Mouse (Mus musculus) hindbrain, postnatal 0 days (tissue): ENCODE results near the gene Haghl. TPM values are rescaled to one million over a fixed set of nuclear protein-coding genes. Genes with fewer than 3 reads are reported as not detected.

Experiments used
- ATAC-seq: fragments of 200-750 bp; cut with Nextera tagmentation; 2 replicates; pipeline ENCODE4 v1.8.0; 2017; ENCODE audit warnings: mild to moderate bottlenecking, moderate TSS enrichment, moderate library complexity
- DNase-seq: peaks from one replicate; pipeline ENCODE4 v3.0.0-alpha.2; 2015; ENCODE audit warnings: low spot score
- H3K27ac ChIP-seq: fragments of 300-500 bp; sonication (generic); 2 replicates; pipeline ENCODE4 v1.5.1; 2014; ENCODE audit warnings: mild to moderate bottlenecking
- H3K27me3 ChIP-seq: fragments of 300-500 bp; sonication (generic); 2 replicates; pipeline ENCODE4 v1.6.1; 2014; ENCODE audit warnings: low read length, mixed read lengths; ENCODE audit not compliant: insufficient read depth
- H3K36me3 ChIP-seq: fragments of 300-500 bp; sonication (generic); 2 replicates; pipeline ENCODE4 v1.6.1; 2014; ENCODE audit warnings: low read length, mixed read lengths; ENCODE audit not compliant: insufficient read depth
- H3K4me1 ChIP-seq: fragments of 300-500 bp; sonication (generic); 2 replicates; pipeline ENCODE4 v1.6.1; 2014; ENCODE audit warnings: antibody characterized with exemption, low read length, mixed read lengths; ENCODE audit not compliant: insufficient read depth
- H3K4me2 ChIP-seq: fragments of 300-500 bp; sonication (generic); 2 replicates; pipeline ENCODE4 v1.6.1; 2014; ENCODE audit warnings: low read depth, mild to moderate bottlenecking, low read length, moderate library complexity, mixed read lengths
- H3K4me3 ChIP-seq: fragments of 300-500 bp; sonication (generic); 2 replicates; pipeline ENCODE4 v1.5.1; 2014; ENCODE audit warnings: low read length
- H3K9ac ChIP-seq: fragments of 300-500 bp; sonication (generic); replicated peaks from 2 replicates; pipeline ENCODE4 v1.6.1; 2014; ENCODE audit warnings: mild to moderate bottlenecking, low read length, moderate library complexity, mixed read lengths
- H3K9me3 ChIP-seq: fragments of 300-500 bp; sonication (generic); 2 replicates; pipeline ENCODE4 v1.6.1; 2016; ENCODE audit warnings: low read length, mixed read lengths
- CTCF ChIP-seq: IDR thresholded peaks from 2 replicates; pipeline ENCODE4 v1.5.1; 2016; ENCODE audit warnings: antibody characterized with exemption, control low read depth, low read depth
- WGBS: fragments of 180-500 bp; shearing (Covaris S2); extraction: QIAGEN DNeasy Blood & Tissue Kit; methylation state at CpG from one replicate; pipeline ENCODE4 v1.1.7; 2014; 5-methylcytosine and 5-hydroxymethylcytosine counted together
- polyA plus RNA-seq: library from polyadenylated mRNA; unstranded; fragments of >200 nt; fragmentation: Nextera tagmentation; extraction: Ambion mirVana; gene quantifications from 2 replicates; pipeline ENCODE4 v1.2.1, GENCODE M21; 2015
- total RNA-seq: library from RNA; depleted of rRNA; stranded (reverse); fragments of >200 nt; gene quantifications from 2 replicates; pipeline ENCODE4 v1.2.3, GENCODE M21; 2014

Haghl gene
- total and polyA plus RNA-seq, 2 experiments from 2014 or later: 171 to 219 TPM

GRCm38 (mm10) chr17:25786781-25787504, 1.5 kb upstream of the Haghl start:
- Histone ChIP-seq H3K27ac (no peak overlapping the region), H3K4me2 (no peak overlapping the region), H3K27me3 (no peaks in the 10 kb centered on the region), H3K9me3 (no peaks in the 10 kb centered on the region), H3K4me3 (no peak overlapping the region), H3K9ac (no peak overlapping the region), H3K36me3 (peaks cover 18% of the 10 kb centered on the region), H3K4me1 (peaks cover 9% of the 10 kb centered on the region)
- ATAC-seq (no peak), DNase-seq (no peak)
- TF ChIP-seq CTCF: no peak
- 94% methylated on average over 9 of the region's 9 CpGs for WGBS

DNA sequence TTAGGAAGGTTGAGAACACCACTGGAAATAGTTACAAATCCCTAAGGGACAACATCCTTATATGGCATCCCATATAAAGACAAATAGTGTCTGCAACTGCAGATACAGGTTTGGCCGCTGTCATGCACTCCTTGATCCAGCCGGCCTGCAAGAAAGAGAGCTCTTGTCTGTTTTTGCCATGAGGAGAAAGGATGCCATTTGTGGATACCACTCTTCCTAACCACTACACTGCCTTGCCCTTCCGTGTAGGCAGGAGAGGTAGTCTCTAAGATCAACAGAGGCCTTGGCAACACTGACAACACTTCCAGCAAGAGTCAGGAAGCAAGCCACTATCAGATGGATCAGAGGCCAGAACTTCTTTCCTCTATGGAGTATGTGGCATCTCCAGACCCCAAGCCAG, 807 bp upstream of the Haghl start, which contains the start of gene Ccdc78:
TSS of gene Ccdc78 (plus strand) at position 301 of the 400 bp plus-strand sequence.
- Histone ChIP-seq H3K36me3 (peaks cover 25% of the 10 kb centered on the region), H3K4me2 (peak within 1 kb of the TSS; percentile 91), H3K4me3 (peak within 1 kb of the TSS; percentile 71), H3K27ac (peak within 1 kb of the TSS; percentile 87), H3K9ac (peak within 1 kb of the TSS; percentile 78), H3K27me3 (no peaks in the 10 kb centered on the region), H3K9me3 (no peaks in the 10 kb centered on the region), H3K4me1 (peaks cover 9% of the 10 kb centered on the region)
- DNase-seq (no peak), ATAC-seq (no peak)
- TF ChIP-seq CTCF: no peak
- 83% methylated on average over 3 of the region's 3 CpGs for WGBS

- DNase-seq: no peak
- ATAC-seq: no peak
- WGBS: 71% methylated on average over 15 of the region's 15 CpGs
- H3K4me1 ChIP-seq: peaks cover 9% of the 10 kb centered on the region
- H3K9ac ChIP-seq: peak overlapping the region; percentile 78
- H3K4me2 ChIP-seq: peak overlapping the region; percentile 91
- H3K4me3 ChIP-seq: peak overlapping the region; percentile 71
- no peak for TF ChIP-seq CTCF
- no peaks in the 10 kb centered on the region for H3K27me3 ChIP-seq
- no peaks in the 10 kb centered on the region for H3K9me3 ChIP-seq
- no peak overlapping the region; the same call in 1 of the 2 replicates for H3K27ac ChIP-seq
- peaks cover 22% of the 10 kb centered on the region for H3K36me3 ChIP-seq
Measured at GRCm38 (mm10) chr17:25783861-25784574, 1.5 kb downstream of the Haghl start.

- no peak for DNase-seq
- peaks cover 22% of the 10 kb centered on the region for H3K36me3 ChIP-seq
- no peak overlapping the region for H3K4me3 ChIP-seq
- no peaks in the 10 kb centered on the region for H3K9me3 ChIP-seq
- H3K4me2 ChIP-seq: no peak overlapping the region
- no peak for TF ChIP-seq CTCF
- H3K4me1 ChIP-seq: peaks cover 9% of the 10 kb centered on the region
- no peak for ATAC-seq
- no peak overlapping the region for H3K27ac ChIP-seq
- WGBS: 49% methylated on average over 7 of the region's 7 CpGs
- H3K9ac ChIP-seq: no peak overlapping the region
- H3K27me3 ChIP-seq: no peaks in the 10 kb centered on the region
Measured at GRCm38 (mm10) chr17:25783086-25783485, 2.4 kb downstream of the Haghl start.

- no peak overlapping the region for H3K4me2 ChIP-seq
- no peaks in the 10 kb centered on the region for H3K9me3 ChIP-seq
- no peak overlapping the region for H3K27ac ChIP-seq
- peaks cover 22% of the 10 kb centered on the region for H3K36me3 ChIP-seq
- H3K4me3 ChIP-seq: no peak overlapping the region
- H3K4me1 ChIP-seq: peaks cover 9% of the 10 kb centered on the region
- H3K9ac ChIP-seq: no peak overlapping the region
- ATAC-seq (no peak), DNase-seq (no peak)
- no peaks in the 10 kb centered on the region for H3K27me3 ChIP-seq
- no peak for TF ChIP-seq CTCF
- 80% methylated on average over 6 of the region's 6 CpGs for WGBS
Measured at GRCm38 (mm10) chr17:25781339-25781738, 4.1 kb downstream of the Haghl start.

DNA sequence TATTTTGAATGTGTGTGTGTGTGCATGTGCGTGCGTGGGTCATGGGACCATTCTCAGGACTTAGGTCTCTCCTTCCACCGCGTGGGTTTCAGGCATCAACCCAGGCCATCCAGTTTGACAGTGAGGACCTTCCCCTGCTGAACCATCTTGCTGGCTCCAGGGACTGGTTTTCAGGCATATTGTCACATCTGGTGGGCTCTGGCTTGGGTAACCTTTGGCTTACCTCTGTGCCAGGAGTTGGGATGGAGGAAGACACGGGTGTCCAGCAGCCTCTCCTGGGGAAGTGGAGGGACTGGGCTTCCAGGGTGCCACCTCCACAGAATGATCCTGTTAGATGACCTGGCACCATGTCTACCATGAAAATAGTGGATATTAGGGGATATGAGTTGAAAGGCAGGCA, 7.5 kb downstream of the Haghl start:
- Histone ChIP-seq H3K27ac (no peak overlapping the region), H3K36me3 (peaks cover 21% of the 10 kb centered on the region), H3K27me3 (no peaks in the 10 kb centered on the region), H3K9me3 (no peaks in the 10 kb centered on the region), H3K4me1 (peaks cover 7% of the 10 kb centered on the region; the same call in 1 of the 2 replicates), H3K9ac (no peak overlapping the region), H3K4me3 (no peak overlapping the region), H3K4me2 (no peak overlapping the region)
- ATAC-seq (no peak), DNase-seq (no peak)
- no peak for TF ChIP-seq CTCF
- WGBS: 96% methylated on average over 5 of the region's 5 CpGs
